Mouse (Mus musculus): ENCODE results near the gene Btbd35f18.
"Not testable (repeated sequence)": the region's sequence is repeated elsewhere in the genome, so short reads cannot be mapped to it uniquely, and the experiment has no call there.

Gene Btbd35f18

GRCm38 (mm10) chrX:3699933-3700332 lies at the start of gene Btbd35f18:
TSS of gene Btbd35f18 (plus strand) at chrX:3700233.
- not testable (repeated sequence) for DNase-seq (ENCODE audit: low spot score)
